Comparison of ENCODE assay signal across 8 mouse cellular contexts in genomic region chr19:4441621-4442161, GRCm38 (mm10). TPM values are rescaled to one million over a fixed set of nuclear protein-coding genes. Genes with fewer than 3 reads are reported as not detected.
DNase-seq lines count a peak whose midpoint lies in the region; ATAC-seq and TF ChIP-seq lines count a peak whose summit lies in the region.

No protein-coding gene starts in this region.

- H3K9ac ChIP-seq in hindbrain, embryonic 12.5 days, result no peak overlapping the region
- peak overlapping the region; percentile 14 for H3K9ac ChIP-seq in liver, adult 2 months (ENCODE audit: low read depth, low read length)
- no peak overlapping the region for H3K9ac ChIP-seq in stomach, postnatal 0 days (ENCODE audit: low read length)

- intact Hi-C loops in left cerebral cortex, postnatal 14 days (cut with DNase I), result no loop called here

- no peak overlapping the region for H3K27ac ChIP-seq in hindbrain, embryonic 12.5 days
- H3K27ac ChIP-seq in liver, adult 2 months (replicated peaks; ENCODE audit: insufficient read depth, low read depth, low read length), result peak overlapping the region; percentile 89
- peak overlapping the region; percentile 89 for H3K27ac ChIP-seq in stomach, postnatal 0 days (replicated peaks)

- H3K36me3 ChIP-seq in hindbrain, embryonic 12.5 days, result no peaks in the 10 kb centered on the region
- H3K36me3 ChIP-seq in liver, adult 2 months (ENCODE audit: control insufficient read depth, insufficient read depth, low read length), result no peaks in the 10 kb centered on the region
- no peaks in the 10 kb centered on the region for H3K36me3 ChIP-seq in stomach, postnatal 0 days (ENCODE audit: control insufficient read depth, insufficient read depth, low read length)

- H3K4me1 ChIP-seq in hindbrain, embryonic 12.5 days, result peaks cover 17% of the 10 kb centered on the region
- peaks cover 25% of the 10 kb centered on the region for H3K4me1 ChIP-seq in liver, adult 2 months (ENCODE audit: control insufficient read depth, insufficient read depth, low read length)
- H3K4me1 ChIP-seq in stomach, postnatal 0 days (replicated peaks; ENCODE audit: control insufficient read depth, insufficient read depth), result peaks cover 3% of the 10 kb centered on the region; the same call in 1 of the 2 replicates

- peak; percentile 60 for DNase-seq in adrenal gland, postnatal 14 days
- DNase-seq in adrenal gland, postnatal 4 days (ENCODE audit: low spot score in 2 of 2), result no peak
- DNase-seq in embryo, embryonic 10 days (ENCODE audit: low spot score), result peak; percentile 60
- peak; percentile 95 for DNase-seq in liver, adult 2 months (ENCODE audit: extremely low read depth, low read depth, low spot score)
- DNase-seq in stomach, postnatal 0 days (ENCODE audit: low spot score), result peak; percentile 68
- no peak for DNase-seq in left cerebral cortex, postnatal 14 days (ENCODE audit: low spot score in 2 of 2)

- ATAC-seq in hindbrain, embryonic 12.5 days (ENCODE audit: low FRiP score), result peak; percentile 19; the same call in 1 of the 2 replicates
- peak; percentile 67 for ATAC-seq in stomach, postnatal 0 days (ENCODE audit: low FRiP score, low TSS enrichment)
- ATAC-seq in inflammation-experienced regulatory T-cells, adult 6 months, result no peak

- 0 out of 2 replicates have a peak, but pooled peaks have one; percentile 20 for TF ChIP-seq POLR2A in liver, adult 2 months (IDR thresholded peaks at IDR 0.05; ENCODE audit: extremely low read depth, insufficient read depth, low read length)

- H3K9me3 ChIP-seq in hindbrain, embryonic 12.5 days (replicated peaks), result no peaks in the 10 kb centered on the region
- H3K9me3 ChIP-seq in stomach, postnatal 0 days (ENCODE audit: control insufficient read depth, low read length), result no peaks in the 10 kb centered on the region

- TF ChIP-seq CTCF in liver, adult 2 months (IDR thresholded peaks at IDR 0.05; ENCODE audit: low read depth, low read length), result no peak
- no peak for TF ChIP-seq CTCF in stomach, postnatal 0 days (IDR thresholded peaks at IDR 0.05; ENCODE audit: low read depth)

- no peak overlapping the region for H3K4me3 ChIP-seq in hindbrain, embryonic 12.5 days
- H3K4me3 ChIP-seq in liver, adult 2 months (ENCODE audit: insufficient read depth, low read depth, low read length), result no peak overlapping the region
- no peak overlapping the region for H3K4me3 ChIP-seq in stomach, postnatal 0 days (ENCODE audit: low read depth, low read length)

- TF ChIP-seq EP300 in stomach, postnatal 0 days (optimal IDR thresholded peaks at IDR 0.05), result no peak

- peaks cover 12% of the 10 kb centered on the region; the same call in 1 of the 2 replicates for H3K79me2 ChIP-seq in liver, adult 2 months (ENCODE audit: control insufficient read depth, insufficient read depth, low read length)

- H3K4me2 ChIP-seq in hindbrain, embryonic 12.5 days (replicated peaks), result no peak overlapping the region
- no peak overlapping the region for H3K4me2 ChIP-seq in stomach, postnatal 0 days (replicated peaks; ENCODE audit: low read depth)

- H3K27me3 ChIP-seq in hindbrain, embryonic 12.5 days, result peaks cover 37% of the 10 kb centered on the region
- H3K27me3 ChIP-seq in liver, adult 2 months (ENCODE audit: control insufficient read depth, insufficient read depth, low read length), result no peaks in the 10 kb centered on the region
- no peaks in the 10 kb centered on the region for H3K27me3 ChIP-seq in stomach, postnatal 0 days (ENCODE audit: control insufficient read depth, insufficient read depth, low read length)

- WGBS in hindbrain, embryonic 12.5 days, result 28% methylated on average over 10 of the region's 10 CpGs
- 2% methylated on average over 10 of the region's 10 CpGs for WGBS in liver, adult 2 months
- WGBS in stomach, postnatal 0 days, result 23% methylated on average over 10 of the region's 10 CpGs

RNA-seq across cellular contexts. Expression of gene Rhod, which starts 2.5 kb away (rescaled TPM):
- total RNA-seq in adrenal gland, postnatal 14 days (2021), result 14.1 and 17.3 TPM in 2 replicates
- 10 to 100 TPM; 18.0 to 19.7 TPM for total RNA-seq in adrenal gland, postnatal 4 days (2021)
- polyA plus RNA-seq in hindbrain, embryonic 12.5 days (2016; fragmentation: Nextera tagmentation; extraction: Ambion mirVana), result 15.3 and 16.4 TPM in 2 replicates
- total RNA-seq in liver, adult 2 months (2014; rRNA removed), result 23.9 and 33.7 TPM in 2 replicates
- polyA plus RNA-seq in liver, adult 2 months (2012; rRNA removed), result 34.9 and 39.6 TPM in 2 replicates
- 45.5 and 48.0 TPM in 2 replicates for polyA plus RNA-seq in stomach, postnatal 0 days (2015; fragmentation: Nextera tagmentation; extraction: Ambion mirVana)
- total RNA-seq in left cerebral cortex, postnatal 14 days (2021), result 1 to 10 TPM; 1.3 to 1.4 TPM
- polyA plus RNA-seq in inflammation-experienced regulatory T-cells, adult 6 months (2017; shearing (Covaris generic)), result 1 to 10 TPM in 2 of 3 experiments, under 1 TPM in 1; 0.75 to 2.5 (median 2.4) TPM

RNA-seq across cellular contexts. Expression of gene Syt12, which starts 35.6 kb away (rescaled TPM):
- total RNA-seq in adrenal gland, postnatal 14 days (2021), result 35.0 and 41.1 TPM in 2 replicates
- total RNA-seq in adrenal gland, postnatal 4 days (2021), result 10 to 100 TPM; 21.0 to 21.4 TPM
- 1.5 and 1.7 TPM in 2 replicates for polyA plus RNA-seq in hindbrain, embryonic 12.5 days (2016; fragmentation: Nextera tagmentation; extraction: Ambion mirVana)
- 0.27 and 0.28 TPM in 2 replicates for total RNA-seq in liver, adult 2 months (2014; rRNA removed)
- 0.47 and 0.91 TPM in 2 replicates for polyA plus RNA-seq in liver, adult 2 months (2012; rRNA removed)
- 1.9 and 2.5 TPM in 2 replicates for polyA plus RNA-seq in stomach, postnatal 0 days (2015; fragmentation: Nextera tagmentation; extraction: Ambion mirVana)
- 10 to 100 TPM; 30.8 to 31.7 TPM for total RNA-seq in left cerebral cortex, postnatal 14 days (2021)
- under 1 TPM in 1 of 3 experiments, not detected in 2; 0.20 TPM for polyA plus RNA-seq in inflammation-experienced regulatory T-cells, adult 6 months (2017; shearing (Covaris generic))

RNA-seq across cellular contexts. Expression of gene Kdm2a, which starts 43.6 kb away (rescaled TPM):
- 96.2 and 111 TPM in 2 replicates for total RNA-seq in adrenal gland, postnatal 14 days (2021)
- total RNA-seq in adrenal gland, postnatal 4 days (2021), result 100 to 1,000 TPM; 104 to 106 TPM
- polyA plus RNA-seq in hindbrain, embryonic 12.5 days (2016; fragmentation: Nextera tagmentation; extraction: Ambion mirVana), result 59.7 TPM in 2 replicates
- total RNA-seq in liver, adult 2 months (2014; rRNA removed), result 29.6 and 32.7 TPM in 2 replicates
- polyA plus RNA-seq in liver, adult 2 months (2012; rRNA removed), result 39.5 and 52.6 TPM in 2 replicates
- 12.9 and 15.0 TPM in 2 replicates for polyA plus RNA-seq in stomach, postnatal 0 days (2015; fragmentation: Nextera tagmentation; extraction: Ambion mirVana)
- 10 to 100 TPM; 62.1 to 74.9 TPM for total RNA-seq in left cerebral cortex, postnatal 14 days (2021)
- polyA plus RNA-seq in inflammation-experienced regulatory T-cells, adult 6 months (2017; shearing (Covaris generic)), result 10 to 100 TPM; 67.5 to 97.8 (median 86.3) TPM

RNA-seq across cellular contexts. Expression of gene 2010003K11Rik, which starts 56.7 kb away (rescaled TPM):
- total RNA-seq in adrenal gland, postnatal 14 days (2021), result 23.0 and 25.2 TPM in 2 replicates
- 1 to 10 TPM; 2.0 to 4.1 TPM for total RNA-seq in adrenal gland, postnatal 4 days (2021)
- polyA plus RNA-seq in hindbrain, embryonic 12.5 days (2016; fragmentation: Nextera tagmentation; extraction: Ambion mirVana), result not detected in 2 replicates
- 6.3 and 6.6 TPM in 2 replicates for total RNA-seq in liver, adult 2 months (2014; rRNA removed)
- polyA plus RNA-seq in liver, adult 2 months (2012; rRNA removed), result 5.4 and 7.5 TPM in 2 replicates
- 0.74 and 1.5 TPM in 2 replicates for polyA plus RNA-seq in stomach, postnatal 0 days (2015; fragmentation: Nextera tagmentation; extraction: Ambion mirVana)
- total RNA-seq in left cerebral cortex, postnatal 14 days (2021), result not detected
- not detected for polyA plus RNA-seq in inflammation-experienced regulatory T-cells, adult 6 months (2017; shearing (Covaris generic))

Comparison
In these comparisons a context has a peak if more than half of its experiments do, and no peak if none do; other contexts are left out.
1. DNase-seq: peak in adrenal gland, postnatal 14 days (single experiment), embryo, embryonic 10 days (single experiment), liver, adult 2 months (single experiment) and stomach, postnatal 0 days (single experiment); none in adrenal gland, postnatal 4 days (0 of 2) and left cerebral cortex, postnatal 14 days (0 of 2).
2. RNA of gene Syt12, which starts 35.6 kb away (total RNA-seq): 35.0 to 41.1 TPM in adrenal gland, postnatal 14 days, 30.8 to 31.7 TPM in left cerebral cortex, postnatal 14 days and 21.0 to 21.4 TPM in adrenal gland, postnatal 4 days; 0.27 to 0.28 TPM in liver, adult 2 months; every median in the first group is over 10 times any median in the second.